Mouse (Mus musculus): ENCODE measurements at regions not wholly inside any gene's neighbourhood (a gene's known extent, or its start where the extent isn't known, plus 50 kb on each side); places are given as distances from the start of the nearest gene placed in this dataset.
"Not testable (repeated sequence)": the region's sequence is repeated elsewhere in the genome, so short reads cannot be mapped to it uniquely, and the experiment has no call there.

GRCm38 (mm10) chr11:114484668-114484953 lies 183.7 kb upstream of the Rpl38 start:
- no peak for DNase-seq (ENCODE audit: low read depth)

GRCm38 (mm10) chr11:114483823-114484667 lies 184.3 kb upstream of the Rpl38 start:
- no peak for DNase-seq (ENCODE audit: low read depth)

GRCm38 (mm10) chr11:114483350-114483749 lies 185.0 kb upstream of the Rpl38 start:
- DNase-seq (ENCODE audit: low read depth): not testable (repeated sequence)

- DNase-seq (ENCODE audit: low read depth): no peak
These were observed 186.3 kb upstream of the Rpl38 start for GRCm38 (mm10) chr11:114482070-114482469.

- no peak for DNase-seq (ENCODE audit: low read depth)
These were observed 187.3 kb upstream of the Rpl38 start for GRCm38 (mm10) chr11:114481037-114481436.

- DNase-seq (ENCODE audit: low read depth): no peak
These were observed 188.2 kb upstream of the Rpl38 start for GRCm38 (mm10) chr11:114480119-114480540.

GRCm38 (mm10) chr11:114478736-114479135 lies 189.6 kb upstream of the Rpl38 start:
- DNase-seq (ENCODE audit: low read depth): no peak

GRCm38 (mm10) chr11:114477365-114477764 lies 191.0 kb upstream of the Rpl38 start:
- DNase-seq (ENCODE audit: low read depth): peak; percentile 25

GRCm38 (mm10) chr11:114472501-114473260 lies 195.6 kb upstream of the Rpl38 start:
- DNase-seq (ENCODE audit: low read depth): no peak

- DNase-seq (ENCODE audit: low read depth): no peak
These were observed 199.9 kb upstream of the Rpl38 start for GRCm38 (mm10) chr11:114468394-114468793.

- DNase-seq (ENCODE audit: low read depth): no peak
These were observed 200.5 kb upstream of the Rpl38 start for GRCm38 (mm10) chr11:114467803-114468202.

- no peak for DNase-seq (ENCODE audit: low read depth)
These were observed 202.8 kb upstream of the Rpl38 start for GRCm38 (mm10) chr11:114465486-114465885.

- DNase-seq (ENCODE audit: low read depth): no peak
These were observed 205.5 kb upstream of the Rpl38 start for GRCm38 (mm10) chr11:114462755-114463374.

GRCm38 (mm10) chr11:114454876-114455330 lies 213.4 kb upstream of the Rpl38 start:
- DNase-seq (ENCODE audit: low read depth): no peak

GRCm38 (mm10) chr11:114448776-114449401 lies 219.4 kb upstream of the Rpl38 start:
- no peak for DNase-seq (ENCODE audit: low read depth)

- DNase-seq (ENCODE audit: low read depth): no peak
These were observed 220.9 kb upstream of the Rpl38 start for GRCm38 (mm10) chr11:114447461-114447847.

- peak; percentile 54 for DNase-seq (ENCODE audit: low read depth)
These were observed 221.5 kb upstream of the Rpl38 start for GRCm38 (mm10) chr11:114446617-114447460.

- DNase-seq (ENCODE audit: low read depth): peak; percentile 31
These were observed 222.2 kb upstream of the Rpl38 start for GRCm38 (mm10) chr11:114446075-114446616.

- no peak for DNase-seq (ENCODE audit: low read depth)
These were observed 224.1 kb upstream of the Rpl38 start for GRCm38 (mm10) chr11:114444211-114444610.

GRCm38 (mm10) chr11:114443444-114443843 lies 224.9 kb upstream of the Rpl38 start:
- DNase-seq (ENCODE audit: low read depth): no peak

- no peak for DNase-seq (ENCODE audit: low read depth)
These were observed 229.0 kb upstream of the Rpl38 start for GRCm38 (mm10) chr11:114439314-114439713.
